Mouse (Mus musculus): Measurements from ENCODE around the gene Olfr1183. TPM values are rescaled to one million over a fixed set of nuclear protein-coding genes. Genes with fewer than 3 reads are reported as not detected.

Olfr1183 gene
- polyA plus RNA-seq, 1 experiment from 2014 or later: not detected

Other genes starting within 250 kb of the Olfr1183 start
- gene Olfr1170, start 226.5 kb upstream of the Olfr1183 start, polyA plus RNA-seq (2015; fragmentation: Nextera tagmentation; extraction: Ambion mirVana): not detected in 2 replicates
- gene Olfr1173, start 175.0 kb upstream of the Olfr1183 start, polyA plus RNA-seq (2015; fragmentation: Nextera tagmentation; extraction: Ambion mirVana): not detected in 2 replicates
- not detected in 2 replicates for gene Olfr1174-ps, start 139.7 kb upstream of the Olfr1183 start, polyA plus RNA-seq (2015; fragmentation: Nextera tagmentation; extraction: Ambion mirVana)
- gene Olfr1175-ps, start 127.7 kb upstream of the Olfr1183 start, polyA plus RNA-seq (2015; fragmentation: Nextera tagmentation; extraction: Ambion mirVana): not detected in 2 replicates
- not detected in 2 replicates for gene Olfr1176, start 118.1 kb upstream of the Olfr1183 start, polyA plus RNA-seq (2015; fragmentation: Nextera tagmentation; extraction: Ambion mirVana)
- gene Olfr1177-ps, start 108.4 kb upstream of the Olfr1183 start, polyA plus RNA-seq (2015; fragmentation: Nextera tagmentation; extraction: Ambion mirVana): not detected in 2 replicates
- not detected in 2 replicates for gene Olfr1178, start 67.8 kb upstream of the Olfr1183 start, polyA plus RNA-seq (2015; fragmentation: Nextera tagmentation; extraction: Ambion mirVana)
- not detected in 2 replicates for gene Olfr1179, start 48.4 kb upstream of the Olfr1183 start, polyA plus RNA-seq (2015; fragmentation: Nextera tagmentation; extraction: Ambion mirVana)
- gene Olfr1180, start 35.7 kb upstream of the Olfr1183 start, polyA plus RNA-seq (2015; fragmentation: Nextera tagmentation; extraction: Ambion mirVana): not detected in 2 replicates
- not detected in 2 replicates for gene Olfr1181, start 28.7 kb upstream of the Olfr1183 start, polyA plus RNA-seq (2015; fragmentation: Nextera tagmentation; extraction: Ambion mirVana)
- gene Gm13757, start 5.7 kb upstream of the Olfr1183 start, polyA plus RNA-seq (2015; fragmentation: Nextera tagmentation; extraction: Ambion mirVana): not detected in 2 replicates
- not detected in 2 replicates for gene Olfr1184, start 28.7 kb downstream of the Olfr1183 start, polyA plus RNA-seq (2015; fragmentation: Nextera tagmentation; extraction: Ambion mirVana)
- not detected in 2 replicates for gene Olfr1185-ps1, start 38.5 kb downstream of the Olfr1183 start, polyA plus RNA-seq (2015; fragmentation: Nextera tagmentation; extraction: Ambion mirVana)
- gene Olfr1186, start 63.7 kb downstream of the Olfr1183 start, polyA plus RNA-seq (2015; fragmentation: Nextera tagmentation; extraction: Ambion mirVana): not detected in 2 replicates
- gene Olfr1188, start 102.1 kb downstream of the Olfr1183 start, polyA plus RNA-seq (2015; fragmentation: Nextera tagmentation; extraction: Ambion mirVana): not detected in 2 replicates
- not detected in 2 replicates for gene Olfr1189, start 131.6 kb downstream of the Olfr1183 start, polyA plus RNA-seq (2015; fragmentation: Nextera tagmentation; extraction: Ambion mirVana)
- gene Olfr1191-ps1, start 185.7 kb downstream of the Olfr1183 start, polyA plus RNA-seq (2015; fragmentation: Nextera tagmentation; extraction: Ambion mirVana): not detected in 2 replicates
- not detected in 2 replicates for gene Olfr1192-ps1, start 193.6 kb downstream of the Olfr1183 start, polyA plus RNA-seq (2015; fragmentation: Nextera tagmentation; extraction: Ambion mirVana)
- gene Olfr1193, start 220.8 kb downstream of the Olfr1183 start, polyA plus RNA-seq (2015; fragmentation: Nextera tagmentation; extraction: Ambion mirVana): not detected in 2 replicates
- gene Olfr1195, start 234.3 kb downstream of the Olfr1183 start, polyA plus RNA-seq (2015; fragmentation: Nextera tagmentation; extraction: Ambion mirVana): not detected in 2 replicates
- not detected in 2 replicates for gene Olfr1196, start 249.7 kb downstream of the Olfr1183 start, polyA plus RNA-seq (2015; fragmentation: Nextera tagmentation; extraction: Ambion mirVana)